Mouse (Mus musculus) MN1 (cell line): Measurements from ENCODE around the gene Wfikkn2.
A peak's percentile ranks its signal among the peaks of the same experiment; 100 is the strongest.

Experiments
- DNase-seq: peaks from one replicate; pipeline ENCODE4 v3.0.0-alpha.2; 2016; ENCODE audit warnings: low spot score

Gene Wfikkn2

DNA sequence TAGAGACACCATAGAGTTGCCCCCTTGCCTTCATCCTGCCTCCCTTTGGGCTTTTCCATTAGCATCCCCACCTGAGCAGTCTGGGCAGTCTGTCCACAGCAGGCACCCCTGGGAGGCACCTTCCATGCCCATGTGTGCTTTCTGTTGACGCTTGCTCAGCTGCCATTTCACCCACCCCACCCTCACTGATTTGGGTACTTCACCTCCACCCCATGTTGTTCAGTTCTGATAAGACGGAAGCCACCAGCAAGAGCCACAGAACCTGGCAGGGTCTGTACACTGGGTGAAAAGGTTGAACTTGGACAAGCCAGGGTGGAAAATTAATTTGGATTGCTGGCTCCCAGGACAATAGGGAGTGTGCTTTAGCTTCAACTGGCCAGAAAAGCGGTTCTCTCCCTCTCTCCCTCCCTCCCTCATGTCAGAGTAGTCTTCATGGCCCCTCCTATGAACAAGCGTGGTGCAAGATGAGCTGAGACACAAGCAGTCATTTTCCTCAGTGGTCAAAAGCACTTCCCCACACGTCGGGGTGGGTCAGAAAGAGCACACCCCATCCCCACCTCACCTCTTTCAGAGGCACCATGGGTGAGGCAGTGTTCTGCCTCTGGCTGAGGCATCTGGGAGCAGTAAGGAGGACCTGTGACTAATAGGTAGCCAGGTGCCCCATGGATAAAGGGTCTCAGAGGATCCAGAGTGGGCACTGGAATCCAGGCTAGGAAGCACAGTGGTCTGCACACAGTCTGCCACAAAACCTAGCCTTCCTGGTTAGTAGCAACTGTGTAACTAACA is 16.0 kb upstream of the Wfikkn2 start:
- DNase-seq, result no peak

DNA sequence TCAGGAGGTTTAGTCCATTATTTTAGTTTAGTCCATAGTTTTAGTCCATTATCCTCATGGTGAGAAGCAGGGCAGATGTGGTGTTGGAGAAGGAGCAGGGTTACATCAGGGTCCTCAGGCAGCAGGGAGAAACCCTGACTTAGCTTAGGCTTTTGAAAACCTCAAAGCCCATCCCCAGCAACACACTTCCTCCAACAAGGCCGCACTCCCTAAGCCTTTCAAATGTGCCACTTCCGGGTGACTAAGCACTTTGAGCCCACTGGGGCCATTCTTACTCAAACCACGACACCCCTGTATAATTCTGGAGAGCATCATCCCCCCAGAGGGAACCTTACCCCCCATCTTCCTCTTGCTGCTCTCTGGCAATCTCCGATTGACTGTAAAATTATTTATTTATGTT is 14.0 kb upstream of the Wfikkn2 start:
- DNase-seq, result no peak

DNA sequence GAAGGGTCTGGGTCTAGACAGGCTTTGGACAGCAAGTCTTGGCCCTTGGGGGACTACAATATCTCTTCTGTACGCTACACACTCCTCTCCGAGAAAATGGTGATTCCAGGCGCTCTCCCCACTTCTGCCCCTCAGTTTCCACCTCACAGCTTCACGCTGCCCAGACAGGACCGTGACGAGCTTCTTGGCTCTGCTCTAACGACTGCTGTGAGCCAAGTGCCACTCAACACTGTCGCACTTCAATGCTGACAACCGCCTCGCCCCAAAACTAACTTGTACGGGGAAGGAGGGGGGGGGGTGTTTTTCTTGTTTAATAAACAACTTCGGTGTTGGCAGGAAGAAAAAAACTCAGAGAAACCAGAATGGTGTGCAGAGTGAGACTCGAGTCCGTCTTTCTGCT is 12.2 kb upstream of the Wfikkn2 start:
- no peak for DNase-seq

DNA sequence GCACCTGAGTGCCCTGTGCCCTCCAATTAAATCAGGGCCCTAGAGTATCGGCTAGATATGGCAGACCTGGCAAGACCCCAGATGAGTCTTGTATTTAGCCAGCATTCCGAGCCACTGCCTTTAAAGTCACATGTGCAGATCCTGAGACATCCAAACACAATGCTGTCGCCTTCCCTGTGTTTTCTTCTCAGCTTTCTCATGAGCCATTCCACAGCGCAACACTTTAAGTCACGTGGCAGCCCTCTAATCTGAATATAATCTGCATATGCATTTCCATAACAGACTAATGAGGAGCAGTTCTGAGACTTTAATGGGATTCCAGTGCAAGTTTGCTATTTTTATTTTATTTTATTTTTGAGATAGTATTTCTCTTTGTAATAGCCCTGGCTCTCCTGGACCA is 9.9 kb upstream of the Wfikkn2 start:
- DNase-seq, result no peak

DNA sequence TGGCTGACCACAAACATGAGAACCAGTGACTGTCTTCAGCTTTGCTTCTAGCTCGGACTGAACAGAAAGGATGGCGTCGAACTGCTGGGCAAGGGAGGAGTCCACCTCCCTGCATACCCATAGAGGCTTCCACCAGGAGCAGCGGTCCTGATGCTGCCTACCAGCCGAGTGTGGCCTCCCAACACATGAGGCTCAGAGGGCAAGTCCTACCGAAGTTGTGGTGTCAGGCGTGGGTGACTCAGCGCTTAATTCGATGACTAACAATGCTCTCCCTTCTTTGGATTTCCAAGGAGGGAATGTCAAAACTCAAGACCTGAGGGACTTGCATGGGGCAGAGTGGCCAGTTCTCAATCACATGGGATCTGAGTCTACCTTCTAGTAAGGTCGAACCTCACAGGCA is 7.9 kb upstream of the Wfikkn2 start:
- DNase-seq, result peak; percentile 52

DNA sequence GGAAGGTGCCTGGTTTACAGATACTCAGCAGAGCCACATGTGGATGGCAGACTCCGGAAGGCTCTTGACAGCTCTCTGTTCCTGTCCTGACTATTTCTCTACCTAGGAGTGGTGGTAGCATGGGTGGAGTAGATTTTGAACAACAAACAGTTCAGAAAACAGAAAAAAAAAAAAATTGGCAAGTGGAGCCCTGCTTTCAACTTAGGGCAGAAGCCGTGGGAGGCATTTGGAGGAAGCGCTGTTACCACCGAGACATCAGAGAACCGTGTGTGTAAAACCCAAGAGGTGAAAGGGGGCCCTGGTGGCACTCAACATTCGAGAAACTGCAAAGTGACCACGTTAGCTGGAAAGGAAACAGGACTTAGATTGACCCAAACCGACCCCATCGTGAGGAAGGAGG is 7.4 kb upstream of the Wfikkn2 start:
- DNase-seq, result no peak

DNA sequence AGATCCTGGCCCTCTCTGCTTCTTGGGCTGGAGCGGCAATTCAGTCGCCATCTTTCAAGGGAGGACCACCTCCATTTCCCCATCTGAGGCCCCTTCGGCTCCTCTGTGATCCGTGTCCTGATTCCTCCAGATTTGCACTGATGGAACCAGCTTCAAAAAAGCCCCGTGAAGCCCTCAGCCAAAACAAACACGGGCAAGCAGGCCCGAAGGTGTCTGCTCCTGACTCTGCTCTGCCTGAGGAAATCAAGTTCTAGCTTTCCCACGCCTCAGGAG is 920 bp upstream of the Wfikkn2 start:
- DNase-seq, result no peak

DNA sequence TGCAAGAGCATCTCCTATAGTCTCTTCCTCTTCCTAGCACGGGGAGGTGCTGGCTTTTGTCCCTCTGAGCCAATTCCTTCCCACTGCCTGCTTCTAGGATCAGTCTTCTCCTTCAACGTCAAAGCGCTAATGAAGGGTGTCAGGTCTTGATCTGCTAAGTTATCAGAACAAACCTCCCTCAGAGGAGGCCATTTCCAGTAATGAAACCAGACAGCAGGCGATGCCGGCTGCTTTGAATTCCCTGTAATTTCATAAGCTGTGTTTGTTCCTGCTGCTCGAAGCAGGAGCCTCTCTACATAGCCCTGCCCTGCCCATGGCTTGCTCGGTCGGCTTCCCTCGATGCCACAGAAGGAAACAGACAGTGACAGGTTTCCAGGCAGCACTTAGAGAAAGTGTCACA is 1.4 kb downstream of the Wfikkn2 start:
- DNase-seq, result no peak

DNA sequence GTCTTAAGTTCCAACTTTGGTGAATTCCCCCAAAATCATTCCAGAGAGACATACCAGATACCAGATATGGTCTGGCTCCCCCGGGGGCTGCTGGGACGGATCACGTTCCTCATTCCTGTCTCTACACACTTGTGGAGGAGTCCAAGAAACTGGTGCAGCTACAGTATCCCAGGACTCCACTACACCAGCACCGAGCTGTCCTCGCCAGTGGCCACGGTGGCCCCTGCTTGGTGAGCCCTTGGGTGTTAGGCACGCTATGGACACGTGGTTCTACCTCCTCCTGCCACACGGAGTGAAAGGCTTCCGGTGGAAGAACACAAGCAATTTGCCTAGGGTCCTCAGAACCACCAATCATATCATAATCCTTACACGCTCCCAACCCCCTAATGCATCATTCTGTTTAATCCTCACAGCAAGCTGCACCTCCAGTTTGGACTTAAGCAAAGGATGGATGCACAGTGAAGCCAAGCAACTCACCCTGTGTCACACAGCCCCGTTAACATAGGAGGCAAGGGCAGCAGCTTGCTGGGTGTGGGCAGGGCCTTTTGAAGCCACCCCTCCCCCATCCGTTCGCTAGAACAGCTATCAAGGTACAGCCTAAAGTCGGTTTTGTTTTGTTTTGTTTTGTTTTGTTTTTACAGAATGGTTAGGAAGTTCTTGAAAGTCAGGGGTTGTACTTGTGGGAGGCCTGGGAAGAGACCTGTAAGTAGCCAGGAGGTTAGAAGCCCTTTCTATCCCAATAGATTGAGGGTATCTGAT is 2.2 kb downstream of the Wfikkn2 start:
- peak; percentile 35 for DNase-seq

DNA sequence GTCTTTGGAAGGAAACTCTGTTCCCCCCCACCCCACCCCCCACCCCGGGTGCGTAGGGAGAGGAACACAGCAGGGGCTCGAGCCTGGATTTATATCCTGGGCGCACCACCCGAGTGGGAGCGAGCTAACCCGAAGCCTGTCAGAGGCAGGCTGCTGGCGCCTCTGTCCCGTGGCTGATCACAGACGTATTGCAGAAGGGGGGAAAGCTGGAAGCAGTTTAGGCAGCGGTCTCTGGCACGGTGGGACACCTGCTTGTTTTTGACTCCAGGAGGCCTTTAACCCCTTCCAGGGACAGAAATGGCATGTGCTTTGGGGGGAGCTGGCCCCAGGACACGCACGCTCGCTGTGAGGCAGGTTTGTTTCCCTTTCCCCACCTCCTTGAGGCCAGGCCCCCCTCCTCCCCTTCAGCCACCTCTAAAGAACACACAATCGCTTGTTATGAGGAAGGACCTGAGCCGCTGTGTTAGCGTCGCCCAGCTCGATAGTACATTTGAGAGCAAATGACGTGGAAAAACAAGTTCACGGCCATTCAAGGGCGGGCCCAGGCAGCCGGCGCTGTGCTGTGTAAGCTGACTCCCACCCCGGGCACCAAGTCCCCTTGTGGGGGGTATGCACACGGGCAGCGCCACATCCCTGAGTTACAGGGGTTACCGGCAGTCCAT is 2.9 kb downstream of the Wfikkn2 start:
- peak; percentile 25 for DNase-seq

DNA sequence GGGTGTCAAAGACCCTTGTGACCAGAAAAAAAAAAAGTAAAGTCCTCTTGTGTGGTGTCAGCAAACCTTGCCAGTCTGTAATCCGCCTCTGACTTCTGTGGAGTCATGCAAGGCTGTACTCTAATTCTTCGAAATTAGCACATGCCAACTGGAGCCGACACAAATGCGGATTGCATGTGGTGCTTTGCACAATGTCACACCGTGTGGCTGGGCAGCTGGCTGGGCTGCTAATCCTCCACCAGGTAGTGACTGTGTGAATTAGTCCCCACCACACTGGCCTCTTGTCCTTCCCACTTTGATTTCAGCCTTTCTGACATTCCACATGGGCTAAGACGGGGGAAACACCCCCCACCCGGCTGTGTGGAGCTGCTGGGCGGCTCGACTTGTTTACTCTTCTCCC is 6.1 kb downstream of the Wfikkn2 start:
- no peak for DNase-seq

DNA sequence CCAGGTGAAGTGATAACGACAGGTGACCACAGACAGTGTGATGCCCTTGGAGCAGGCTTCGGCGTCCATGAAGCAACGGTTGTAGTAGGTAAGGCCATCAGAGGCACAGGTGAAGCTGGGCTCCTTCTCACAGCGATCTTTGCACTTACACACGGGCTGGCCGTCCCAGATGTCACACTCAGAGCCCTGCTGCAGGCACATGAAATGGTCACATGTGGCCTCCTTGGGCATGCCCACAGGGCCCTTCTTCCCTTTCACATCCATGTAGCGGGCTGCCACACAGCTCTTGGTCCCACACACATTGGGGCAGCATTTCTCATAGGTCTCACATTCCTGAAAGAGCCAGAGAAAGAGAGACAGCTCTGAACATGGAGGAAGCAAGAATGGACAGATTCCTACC is 7.0 kb downstream of the Wfikkn2 start:
- DNase-seq, result no peak

DNA sequence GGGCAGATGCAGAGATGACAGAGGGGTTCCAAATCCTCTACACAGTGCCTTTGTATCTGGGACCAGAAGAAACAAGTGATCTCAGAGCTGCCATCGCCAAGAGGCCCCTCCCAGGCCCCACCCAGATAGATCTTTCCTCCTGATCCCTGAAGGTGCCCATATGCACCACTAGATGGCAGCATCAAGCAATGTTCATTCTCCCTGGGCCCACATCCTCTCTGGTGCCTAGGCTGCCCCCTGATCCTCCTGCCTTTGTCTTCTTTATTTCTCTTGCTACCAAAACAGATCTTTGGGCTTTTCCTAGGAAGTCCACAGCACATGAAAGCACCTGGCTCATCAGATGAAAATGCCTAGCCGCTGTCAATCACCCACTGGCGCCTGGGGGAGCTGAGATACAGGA is 9.7 kb downstream of the Wfikkn2 start:
- peak; percentile 81 for DNase-seq

DNA sequence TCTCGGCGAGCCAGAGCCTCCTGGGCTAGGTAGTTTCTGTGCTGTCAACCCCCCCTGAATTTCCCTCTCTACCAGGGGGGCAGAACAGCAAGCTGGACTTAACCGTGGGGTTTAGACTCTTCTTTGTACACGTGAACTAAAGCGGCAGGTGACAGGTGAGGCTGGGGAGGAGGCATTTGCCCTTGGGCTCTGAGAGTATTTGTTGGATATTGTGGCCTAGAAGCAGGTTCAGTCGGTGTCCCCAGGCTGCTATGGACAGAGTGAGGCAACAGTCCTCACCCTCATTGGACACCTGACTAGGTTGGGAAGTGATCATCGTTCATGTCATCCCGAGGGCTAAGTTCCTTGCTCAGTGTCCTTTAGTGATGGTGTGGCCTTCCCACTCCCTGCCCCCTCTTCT is 10.9 kb downstream of the Wfikkn2 start:
- DNase-seq, result no peak

DNA sequence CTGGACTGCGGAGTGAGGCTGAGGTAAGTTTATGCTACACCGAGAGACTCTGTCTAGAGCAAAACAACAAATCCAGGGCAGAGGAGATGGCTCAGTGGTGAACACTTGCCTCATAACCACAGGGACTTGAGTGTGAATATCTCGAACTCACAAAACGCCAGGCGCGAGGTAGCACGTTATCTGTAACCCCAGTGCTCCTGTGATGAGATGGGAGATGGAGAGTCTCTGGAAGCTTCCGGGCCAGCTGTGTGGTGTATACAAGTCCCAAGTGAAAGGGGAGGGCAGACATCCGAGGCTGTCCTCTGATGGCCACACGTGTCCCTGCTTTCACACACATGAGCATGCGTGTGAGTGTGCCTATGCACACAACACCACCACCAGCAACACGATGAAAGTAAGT is 11.4 kb downstream of the Wfikkn2 start:
- no peak for DNase-seq

DNA sequence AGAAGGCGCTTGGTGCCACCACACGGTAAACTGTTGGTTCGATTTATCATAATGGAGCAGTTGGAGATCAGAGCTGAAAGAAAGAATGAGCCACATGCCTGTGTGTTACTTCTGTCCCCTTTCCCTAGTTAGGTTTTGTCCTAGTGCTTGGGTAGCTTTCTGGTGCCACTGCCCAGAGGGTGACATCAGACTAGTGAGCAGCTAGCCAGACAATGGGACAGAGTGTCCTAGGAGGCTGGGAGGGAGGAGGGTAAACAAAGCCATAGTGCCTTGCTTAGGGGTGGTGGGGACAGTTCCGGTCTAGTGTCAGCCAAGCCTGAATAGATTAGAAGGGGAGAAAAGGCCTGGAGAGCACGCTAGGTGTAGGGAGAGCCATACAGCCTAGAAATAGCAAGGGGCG is 12.4 kb downstream of the Wfikkn2 start:
- DNase-seq, result no peak

DNA sequence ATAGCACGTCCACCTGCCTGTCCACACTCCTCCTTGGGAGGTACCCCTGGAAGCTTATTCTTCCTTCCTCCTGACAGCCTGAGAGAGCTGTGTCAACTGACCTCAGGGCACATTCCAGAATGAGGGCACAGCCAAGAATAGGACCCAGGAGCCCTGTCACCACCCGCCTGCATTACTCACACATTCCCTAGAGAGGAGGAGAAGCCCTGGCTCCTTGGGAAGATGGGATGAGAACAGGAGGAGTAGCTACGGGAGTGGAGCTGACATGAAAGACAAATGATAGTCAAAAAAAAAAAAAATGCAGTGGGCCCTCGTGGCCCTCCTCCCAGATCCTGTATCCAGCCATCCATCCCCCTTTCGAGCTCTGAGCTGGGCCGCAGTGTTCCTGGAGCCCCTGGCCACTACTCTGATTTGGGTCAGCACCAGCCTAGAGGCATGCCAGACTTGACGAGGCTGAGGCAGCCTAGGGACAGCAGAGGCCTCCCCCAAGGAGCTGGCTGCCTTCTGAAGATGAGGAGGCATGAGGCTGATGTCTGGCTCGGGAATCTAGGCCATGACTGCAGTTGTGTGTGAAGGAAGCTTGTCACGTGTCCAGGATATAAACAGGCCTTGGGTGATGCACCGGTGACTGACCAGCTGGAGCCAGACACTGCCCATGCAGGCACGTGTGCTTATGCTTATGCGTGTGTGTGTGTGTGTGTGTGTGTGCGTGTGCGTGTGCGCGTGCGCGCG is 13.8 kb downstream of the Wfikkn2 start:
- DNase-seq, result peak; percentile 48

DNA sequence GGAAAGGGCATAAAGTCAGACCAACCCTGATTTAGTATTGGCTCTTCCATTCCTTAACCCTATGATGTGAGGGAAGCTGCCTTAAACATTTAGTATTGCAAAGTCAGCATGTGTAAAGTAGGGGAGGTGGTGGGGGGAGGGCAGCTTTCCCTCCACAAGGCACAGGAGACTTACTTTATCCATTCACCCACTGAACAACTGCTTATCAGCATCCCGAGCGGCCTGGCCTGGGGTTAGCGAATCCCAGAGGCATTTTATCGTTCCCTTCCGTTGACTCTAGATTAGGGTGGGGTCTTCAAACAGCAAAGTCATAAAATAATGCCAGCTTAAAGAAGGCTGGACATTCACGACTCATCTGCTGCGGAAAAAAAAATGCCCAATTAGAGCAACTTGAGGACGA is 15.6 kb downstream of the Wfikkn2 start:
- no peak for DNase-seq

DNA sequence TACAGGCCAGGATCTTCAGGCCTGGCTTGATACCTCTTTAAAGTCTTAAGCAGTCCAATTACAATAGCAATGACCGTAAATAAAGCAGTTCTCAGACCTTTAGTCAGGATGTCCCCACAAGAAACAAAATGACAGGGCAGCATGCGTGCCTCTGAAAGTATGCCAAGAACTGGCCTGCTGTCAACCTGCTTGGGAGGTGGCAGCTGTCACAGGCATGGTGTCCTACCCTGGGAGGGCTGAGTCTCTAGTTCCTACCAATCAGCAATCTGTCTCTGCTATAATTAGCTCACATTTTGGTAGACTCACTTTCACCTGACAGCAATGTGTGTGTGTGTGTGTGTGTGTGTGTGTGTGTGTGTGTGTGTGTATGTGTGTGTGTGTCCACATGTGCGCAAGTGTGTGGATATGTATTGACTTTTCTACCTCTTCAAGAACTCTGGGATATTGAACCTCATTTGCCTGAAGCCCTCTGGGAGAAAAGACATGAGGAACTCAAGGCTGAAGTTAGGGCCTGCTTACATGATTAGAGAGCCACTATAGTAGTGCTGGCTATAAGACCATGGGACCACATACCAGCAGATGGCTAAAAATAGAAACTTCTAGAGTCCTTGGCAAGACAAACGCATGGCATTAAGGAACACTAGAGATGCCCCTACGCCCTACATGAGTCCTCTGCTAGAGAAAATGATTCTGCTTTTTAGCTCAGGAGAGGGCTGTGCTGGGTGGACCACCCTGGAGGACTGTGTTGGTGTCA is 16.4 kb downstream of the Wfikkn2 start:
- no peak for DNase-seq

DNA sequence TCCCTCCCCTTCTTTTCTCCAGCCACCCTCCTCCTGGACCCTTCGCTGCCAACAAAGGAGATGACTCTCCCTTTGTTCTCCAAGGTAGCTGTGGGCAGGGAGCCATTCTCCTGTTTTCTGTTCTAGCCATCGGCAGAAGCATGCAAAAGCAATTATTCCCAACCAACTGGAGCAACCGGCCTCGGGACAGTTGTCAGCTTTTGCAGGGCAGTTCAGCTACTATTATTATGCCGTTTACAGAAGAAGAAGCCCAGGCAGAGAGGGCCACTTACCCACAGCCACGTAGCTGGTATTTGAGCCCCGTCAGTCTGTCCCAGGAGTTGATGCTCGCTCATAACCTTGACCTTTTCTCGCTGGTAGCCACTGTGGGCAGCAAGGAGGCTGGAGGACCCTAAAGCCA is 17.4 kb downstream of the Wfikkn2 start:
- DNase-seq, result no peak

DNA sequence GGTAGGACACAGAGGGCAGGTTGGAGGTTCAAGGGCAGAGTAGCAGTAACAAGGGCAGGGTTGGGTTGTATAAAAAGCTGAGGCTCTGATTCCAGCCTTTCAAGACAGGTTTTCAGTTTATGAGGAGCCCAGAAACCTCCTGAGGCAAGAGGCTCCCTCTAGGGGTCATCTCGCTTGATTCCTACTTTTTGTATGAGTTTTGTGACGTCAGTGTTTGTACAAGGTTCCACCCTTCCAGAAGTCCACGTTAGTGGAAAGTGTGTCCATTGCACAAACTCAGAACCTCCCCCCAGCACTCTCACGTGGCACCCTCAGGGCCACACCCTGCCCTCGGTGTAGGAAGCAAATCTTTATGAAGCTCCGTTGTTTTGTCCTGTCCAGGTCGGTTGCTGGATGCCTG is 19.8 kb downstream of the Wfikkn2 start:
- peak; percentile 68 for DNase-seq

DNA sequence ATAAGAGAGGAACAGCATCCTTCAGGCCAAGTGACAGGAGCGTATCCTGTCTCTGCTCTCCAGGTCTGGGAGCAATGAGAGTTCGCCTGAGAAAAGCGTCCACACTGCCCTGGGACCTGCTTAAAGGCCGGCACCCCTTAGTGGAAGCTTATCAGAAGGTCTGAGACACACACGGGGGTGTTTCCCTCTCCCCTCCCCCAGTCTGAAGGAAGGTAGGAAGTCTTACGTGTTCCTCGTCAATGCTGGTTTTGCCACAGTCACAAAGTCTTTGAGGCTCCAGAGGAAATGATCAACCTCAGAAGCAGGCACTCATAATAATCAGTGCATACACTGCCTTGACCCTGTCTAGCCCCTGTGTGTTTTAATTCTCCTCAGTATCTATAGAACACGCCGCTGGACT is 22.3 kb downstream of the Wfikkn2 start:
- no peak for DNase-seq
